Mouse (Mus musculus): ENCODE data around the gene Ntrk2. TPM values are rescaled to one million over a fixed set of nuclear protein-coding genes. Genes with fewer than 3 reads are reported as not detected.

The Ntrk2 gene
- total and polyA plus RNA-seq, 3 experiments, result 0.11 TPM; not detected in 2

- no peak for DNase-seq (ENCODE audit: low spot score)
Observed at GRCm38 (mm10) chr13:58933126-58933525, 126.8 kb downstream of the Ntrk2 start.

GRCm38 (mm10) chr13:58934576-58935110 lies 128.3 kb downstream of the Ntrk2 start:
- DNase-seq (ENCODE audit: low spot score) (no peak), ATAC-seq (ENCODE audit: extremely low read depth, insufficient number of reproducible peaks, low FRiP score, poor library complexity, severe bottlenecking) (no peak)
- Histone ChIP-seq H3K36me3 (replicated peaks) (no peaks in the 10 kb centered on the region), H3K9me3 (replicated peaks) (peaks cover 61% of the 10 kb centered on the region), H3K4me3 (ENCODE audit: low read depth, low read length) (no peak overlapping the region), H3K4me1 (ENCODE audit: insufficient read depth, low read depth, low read length) (no peaks in the 10 kb centered on the region), H3K27me3 (ENCODE audit: insufficient read depth, low read length) (no peaks in the 10 kb centered on the region)
- TF ChIP-seq POLR2AphosphoS5 (IDR thresholded peaks at IDR 0.05; ENCODE audit: insufficient replicate concordance, low read depth, low read length) (no peak), GATA2 (IDR thresholded peaks at IDR 0.05; ENCODE audit: borderline replicate concordance, low read depth, low read length) (no peak), CTCF (IDR thresholded peaks at IDR 0.05; ENCODE audit: low read depth, low read length) (no peak), TAL1 (conservative IDR thresholded peaks at IDR 0.05; ENCODE audit: low read depth, low read length) (no peak), GATA1 (IDR thresholded peaks at IDR 0.05; ENCODE audit: borderline replicate concordance, low read length) (no peak)

More at GRCm38 (mm10) chr13:58933126-58933525, 126.8 kb downstream of the Ntrk2 start:
- Histone ChIP-seq H3K36me3 (replicated peaks) (no peaks in the 10 kb centered on the region), H3K4me1 (ENCODE audit: insufficient read depth, low read depth, low read length) (no peaks in the 10 kb centered on the region), H3K27me3 (ENCODE audit: insufficient read depth, low read length) (no peaks in the 10 kb centered on the region), H3K9me3 (replicated peaks) (peaks cover 59% of the 10 kb centered on the region), H3K4me3 (ENCODE audit: low read depth, low read length) (no peak overlapping the region)
- no peak for ATAC-seq (ENCODE audit: extremely low read depth, insufficient number of reproducible peaks, low FRiP score, poor library complexity, severe bottlenecking)
- no peak for TF ChIP-seq POLR2AphosphoS5 (IDR thresholded peaks at IDR 0.05; ENCODE audit: insufficient replicate concordance, low read depth, low read length)
- TF ChIP-seq GATA1 (IDR thresholded peaks at IDR 0.05; ENCODE audit: borderline replicate concordance, low read length), result no peak
- no peak for TF ChIP-seq GATA2 (IDR thresholded peaks at IDR 0.05; ENCODE audit: borderline replicate concordance, low read depth, low read length)
- TF ChIP-seq TAL1 (conservative IDR thresholded peaks at IDR 0.05; ENCODE audit: low read depth, low read length), result no peak
- no peak for TF ChIP-seq CTCF (IDR thresholded peaks at IDR 0.05; ENCODE audit: low read depth, low read length)

- DNase-seq (ENCODE audit: low spot score) (no peak), ATAC-seq (ENCODE audit: extremely low read depth, insufficient number of reproducible peaks, low FRiP score, poor library complexity, severe bottlenecking) (no peak)
- Histone ChIP-seq H3K36me3 (replicated peaks) (no peaks in the 10 kb centered on the region), H3K9me3 (replicated peaks) (peaks cover 67% of the 10 kb centered on the region), H3K4me3 (ENCODE audit: low read depth, low read length) (no peak overlapping the region), H3K4me1 (ENCODE audit: insufficient read depth, low read depth, low read length) (no peaks in the 10 kb centered on the region), H3K27me3 (ENCODE audit: insufficient read depth, low read length) (no peaks in the 10 kb centered on the region)
- TF ChIP-seq GATA2 (IDR thresholded peaks at IDR 0.05; ENCODE audit: borderline replicate concordance, low read depth, low read length) (no peak), GATA1 (IDR thresholded peaks at IDR 0.05; ENCODE audit: borderline replicate concordance, low read length) (no peak), CTCF (IDR thresholded peaks at IDR 0.05; ENCODE audit: low read depth, low read length) (no peak), TAL1 (conservative IDR thresholded peaks at IDR 0.05; ENCODE audit: low read depth, low read length) (no peak), POLR2AphosphoS5 (IDR thresholded peaks at IDR 0.05; ENCODE audit: insufficient replicate concordance, low read depth, low read length) (no peak)
Observed at GRCm38 (mm10) chr13:58935956-58936495, 129.7 kb downstream of the Ntrk2 start.

GRCm38 (mm10) chr13:58937884-58938283 lies 131.5 kb downstream of the Ntrk2 start:
- no peak overlapping the region for H3K4me3 ChIP-seq (ENCODE audit: low read depth, low read length)
- H3K27me3 ChIP-seq (ENCODE audit: insufficient read depth, low read length), result no peaks in the 10 kb centered on the region
- ATAC-seq (ENCODE audit: extremely low read depth, insufficient number of reproducible peaks, low FRiP score, poor library complexity, severe bottlenecking) (no peak), DNase-seq (ENCODE audit: low spot score) (no peak)
- H3K9me3 ChIP-seq (replicated peaks), result peaks cover 72% of the 10 kb centered on the region
- no peak for TF ChIP-seq CTCF (IDR thresholded peaks at IDR 0.05; ENCODE audit: low read depth, low read length)
- no peak for TF ChIP-seq GATA1 (IDR thresholded peaks at IDR 0.05; ENCODE audit: borderline replicate concordance, low read length)
- no peak for TF ChIP-seq POLR2AphosphoS5 (IDR thresholded peaks at IDR 0.05; ENCODE audit: insufficient replicate concordance, low read depth, low read length)
- no peak for TF ChIP-seq GATA2 (IDR thresholded peaks at IDR 0.05; ENCODE audit: borderline replicate concordance, low read depth, low read length)
- no peak for TF ChIP-seq TAL1 (conservative IDR thresholded peaks at IDR 0.05; ENCODE audit: low read depth, low read length)
- H3K4me1 ChIP-seq (ENCODE audit: insufficient read depth, low read depth, low read length), result no peaks in the 10 kb centered on the region
- H3K36me3 ChIP-seq (replicated peaks), result no peaks in the 10 kb centered on the region

GRCm38 (mm10) chr13:58938464-58938863 lies 132.1 kb downstream of the Ntrk2 start:
- ATAC-seq (ENCODE audit: extremely low read depth, insufficient number of reproducible peaks, low FRiP score, poor library complexity, severe bottlenecking) (no peak), DNase-seq (ENCODE audit: low spot score) (no peak)
- Histone ChIP-seq H3K4me3 (ENCODE audit: low read depth, low read length) (no peak overlapping the region), H3K36me3 (replicated peaks) (no peaks in the 10 kb centered on the region), H3K27me3 (ENCODE audit: insufficient read depth, low read length) (no peaks in the 10 kb centered on the region), H3K4me1 (ENCODE audit: insufficient read depth, low read depth, low read length) (no peaks in the 10 kb centered on the region), H3K9me3 (replicated peaks) (peaks cover 71% of the 10 kb centered on the region)
- TF ChIP-seq GATA2 (IDR thresholded peaks at IDR 0.05; ENCODE audit: borderline replicate concordance, low read depth, low read length) (no peak), POLR2AphosphoS5 (IDR thresholded peaks at IDR 0.05; ENCODE audit: insufficient replicate concordance, low read depth, low read length) (no peak), CTCF (IDR thresholded peaks at IDR 0.05; ENCODE audit: low read depth, low read length) (no peak), GATA1 (IDR thresholded peaks at IDR 0.05; ENCODE audit: borderline replicate concordance, low read length) (no peak), TAL1 (conservative IDR thresholded peaks at IDR 0.05; ENCODE audit: low read depth, low read length) (no peak)

GRCm38 (mm10) chr13:58940208-58940607 lies 133.8 kb downstream of the Ntrk2 start:
- H3K36me3 ChIP-seq (replicated peaks), result no peaks in the 10 kb centered on the region
- no peaks in the 10 kb centered on the region for H3K4me1 ChIP-seq (ENCODE audit: insufficient read depth, low read depth, low read length)
- peaks cover 80% of the 10 kb centered on the region for H3K9me3 ChIP-seq (replicated peaks)
- H3K27me3 ChIP-seq (ENCODE audit: insufficient read depth, low read length), result no peaks in the 10 kb centered on the region
- ATAC-seq (ENCODE audit: extremely low read depth, insufficient number of reproducible peaks, low FRiP score, poor library complexity, severe bottlenecking) (no peak), DNase-seq (ENCODE audit: low spot score) (no peak)
- H3K4me3 ChIP-seq (ENCODE audit: low read depth, low read length), result no peak overlapping the region
- no peak for TF ChIP-seq GATA1 (IDR thresholded peaks at IDR 0.05; ENCODE audit: borderline replicate concordance, low read length)
- TF ChIP-seq CTCF (IDR thresholded peaks at IDR 0.05; ENCODE audit: low read depth, low read length), result no peak
- no peak for TF ChIP-seq TAL1 (conservative IDR thresholded peaks at IDR 0.05; ENCODE audit: low read depth, low read length)
- TF ChIP-seq GATA2 (IDR thresholded peaks at IDR 0.05; ENCODE audit: borderline replicate concordance, low read depth, low read length), result no peak
- TF ChIP-seq POLR2AphosphoS5 (IDR thresholded peaks at IDR 0.05; ENCODE audit: insufficient replicate concordance, low read depth, low read length), result no peak
